Mouse (Mus musculus): Measurements from ENCODE around the gene BC005561. TPM values are rescaled to one million over a fixed set of nuclear protein-coding genes. Genes with fewer than 3 reads are reported as not detected.
"Not testable (repeated sequence)": the region's sequence is repeated elsewhere in the genome, so short reads cannot be mapped to it uniquely, and the experiment has no call there.

Gene BC005561
- polyA plus RNA-seq, 1 experiment from 2014 or later = 12.9 TPM

- no peak for DNase-seq (ENCODE audit: low spot score)
- H3K4me3 ChIP-seq = no peak overlapping the region
- H3K27me3 ChIP-seq (replicated peaks; ENCODE audit: low read depth, poor library complexity, severe bottlenecking) = no peaks in the 10 kb centered on the region
- no peak overlapping the region for H3K27ac ChIP-seq (replicated peaks)
- no peaks in the 10 kb centered on the region for H3K4me1 ChIP-seq
- peaks cover 94% of the 10 kb centered on the region for H3K36me3 ChIP-seq (replicated peaks)
- WGBS = 89% methylated on average over 8 of the region's 8 CpGs
- no peaks in the 10 kb centered on the region for H3K9me3 ChIP-seq
These were observed 25.3 kb upstream of the BC005561 start for GRCm38 (mm10) chr5:104482856-104483255.

GRCm38 (mm10) chr5:104491561-104491960 lies 16.6 kb upstream of the BC005561 start:
- no peaks in the 10 kb centered on the region for H3K9me3 ChIP-seq
- DNase-seq (ENCODE audit: low spot score) = no peak
- H3K4me1 ChIP-seq = no peaks in the 10 kb centered on the region
- H3K27me3 ChIP-seq (replicated peaks; ENCODE audit: low read depth, poor library complexity, severe bottlenecking) = no peaks in the 10 kb centered on the region
- WGBS = 87% methylated on average over 5 of the region's 5 CpGs
- H3K27ac ChIP-seq (replicated peaks) = no peak overlapping the region
- no peak overlapping the region for H3K4me3 ChIP-seq
- peaks cover 99% of the 10 kb centered on the region for H3K36me3 ChIP-seq (replicated peaks)

- Histone ChIP-seq H3K4me3 (no peak overlapping the region), H3K9me3 (no peaks in the 10 kb centered on the region), H3K36me3 (replicated peaks) (peaks cover 71% of the 10 kb centered on the region), H3K27ac (replicated peaks) (no peak overlapping the region), H3K27me3 (replicated peaks; ENCODE audit: low read depth, poor library complexity, severe bottlenecking) (no peaks in the 10 kb centered on the region), H3K4me1 (peaks cover 11% of the 10 kb centered on the region)
- no peak for DNase-seq (ENCODE audit: low spot score)
- WGBS = 88% methylated on average over 2 of the region's 2 CpGs
These were observed 3.3 kb upstream of the BC005561 start for GRCm38 (mm10) chr5:104504883-104505282.

- Histone ChIP-seq H3K4me1 (peaks cover 14% of the 10 kb centered on the region), H3K4me3 (peak overlapping the region; percentile 86), H3K9me3 (peaks cover 8% of the 10 kb centered on the region; the same call in 1 of the 2 replicates), H3K27ac (replicated peaks) (peak overlapping the region; percentile 97), H3K27me3 (replicated peaks; ENCODE audit: low read depth, poor library complexity, severe bottlenecking) (no peaks in the 10 kb centered on the region), H3K36me3 (replicated peaks) (peaks cover 65% of the 10 kb centered on the region)
- WGBS = 0% methylated on average over 2 of the region's 2 CpGs
- no peak for DNase-seq (ENCODE audit: low spot score)
These were observed 340 bp upstream of the BC005561 start for GRCm38 (mm10) chr5:104507829-104508194.

- no peaks in the 10 kb centered on the region for H3K27me3 ChIP-seq (replicated peaks; ENCODE audit: low read depth, poor library complexity, severe bottlenecking)
- WGBS = 98% methylated on average over 3 of the region's 3 CpGs
- no peak overlapping the region for H3K27ac ChIP-seq (replicated peaks)
- H3K4me1 ChIP-seq = peaks cover 14% of the 10 kb centered on the region
- peaks cover 69% of the 10 kb centered on the region for H3K36me3 ChIP-seq (replicated peaks)
- DNase-seq (ENCODE audit: low spot score) = no peak
- peaks cover 37% of the 10 kb centered on the region for H3K9me3 ChIP-seq
- no peak overlapping the region for H3K4me3 ChIP-seq
These were observed 3.1 kb downstream of the BC005561 start for GRCm38 (mm10) chr5:104511211-104511610.

GRCm38 (mm10) chr5:104538612-104539011 lies 30.5 kb downstream of the BC005561 start:
- Histone ChIP-seq H3K27ac (replicated peaks) (no peak overlapping the region), H3K4me1 (no peaks in the 10 kb centered on the region), H3K4me3 (no peak overlapping the region), H3K9me3 (no peaks in the 10 kb centered on the region), H3K36me3 (replicated peaks) (peaks cover 96% of the 10 kb centered on the region), H3K27me3 (replicated peaks; ENCODE audit: low read depth, poor library complexity, severe bottlenecking) (no peaks in the 10 kb centered on the region)
- DNase-seq (ENCODE audit: low spot score) = no peak
- 88% methylated on average over 1 of the region's 1 CpGs for WGBS

GRCm38 (mm10) chr5:104539331-104539730 lies 31.2 kb downstream of the BC005561 start:
- H3K36me3 ChIP-seq (replicated peaks) = peaks cover 99% of the 10 kb centered on the region
- H3K27me3 ChIP-seq (replicated peaks; ENCODE audit: low read depth, poor library complexity, severe bottlenecking) = no peaks in the 10 kb centered on the region

GRCm38 (mm10) chr5:104568079-104568478 lies 59.9 kb downstream of the BC005561 start:
- not testable (repeated sequence) for H3K4me1 ChIP-seq
- 28% methylated on average over 1 of the region's 1 CpGs for WGBS
- peak; percentile 62 for DNase-seq (ENCODE audit: low spot score)

More at GRCm38 (mm10) chr5:104539331-104539730, 31.2 kb downstream of the BC005561 start:
- Histone ChIP-seq H3K4me1 (no peaks in the 10 kb centered on the region), H3K27ac (replicated peaks) (no peak overlapping the region), H3K4me3 (no peak overlapping the region), H3K9me3 (no peaks in the 10 kb centered on the region)
- 92% methylated on average over 4 of the region's 4 CpGs for WGBS
- no peak for DNase-seq (ENCODE audit: low spot score)

GRCm38 (mm10) chr5:104570766-104571165 lies 62.6 kb downstream of the BC005561 start:
- Histone ChIP-seq H3K4me1 (peaks cover 4% of the 10 kb centered on the region), H3K9me3 (peaks cover 22% of the 10 kb centered on the region), H3K36me3 (replicated peaks) (peaks cover 29% of the 10 kb centered on the region), H3K27ac (replicated peaks) (no peak overlapping the region), H3K4me3 (peak overlapping the region; percentile 70), H3K27me3 (replicated peaks; ENCODE audit: low read depth, poor library complexity, severe bottlenecking) (no peaks in the 10 kb centered on the region)
- DNase-seq (ENCODE audit: low spot score) = no peak
- 55% methylated on average over 6 of the region's 6 CpGs for WGBS

More at GRCm38 (mm10) chr5:104568079-104568478, 59.9 kb downstream of the BC005561 start:
- not testable (repeated sequence) for H3K27ac ChIP-seq (replicated peaks); H3K4me3 ChIP-seq; H3K36me3 ChIP-seq (replicated peaks); H3K27me3 ChIP-seq (replicated peaks; ENCODE audit: low read depth, poor library complexity, severe bottlenecking); H3K9me3 ChIP-seq

- H3K27ac ChIP-seq (replicated peaks) = peak overlapping the region; percentile 89
- H3K36me3 ChIP-seq (replicated peaks) = peaks cover 32% of the 10 kb centered on the region
- DNase-seq (ENCODE audit: low spot score) = peak; percentile 78
- peaks cover 22% of the 10 kb centered on the region for H3K9me3 ChIP-seq
- H3K4me3 ChIP-seq = peak overlapping the region; percentile 70
- 3% methylated on average over 18 of the region's 19 CpGs for WGBS
- H3K27me3 ChIP-seq (replicated peaks; ENCODE audit: low read depth, poor library complexity, severe bottlenecking); H3K4me1 ChIP-seq: not testable (repeated sequence)
These were observed 63.2 kb downstream of the BC005561 start for GRCm38 (mm10) chr5:104571282-104571921.

Other genes with a start within 250 kb of the BC005561 start
- gene Ibsp, start 209.2 kb upstream of the BC005561 start, polyA plus RNA-seq (2016; fragmentation: Nextera tagmentation; extraction: Ambion mirVana) = 0.20 and 0.28 TPM in 2 replicates
- not detected in 2 replicates for gene Mepe, start 183.0 kb upstream of the BC005561 start, polyA plus RNA-seq (2016; fragmentation: Nextera tagmentation; extraction: Ambion mirVana)
- 6.0 and 6.5 TPM in 2 replicates for gene Spp1, start 73.2 kb upstream of the BC005561 start, polyA plus RNA-seq (2016; fragmentation: Nextera tagmentation; extraction: Ambion mirVana)
- 10.3 and 10.5 TPM in 2 replicates for gene Pkd2, start 48.9 kb upstream of the BC005561 start, polyA plus RNA-seq (2016; fragmentation: Nextera tagmentation; extraction: Ambion mirVana)